Mouse (Mus musculus): ENCODE results near the gene Gbp10.
"Not testable (repeated sequence)": the region's sequence is repeated elsewhere in the genome, so short reads cannot be mapped to it uniquely, and the experiment has no call there.

- not testable (repeated sequence) for TF ChIP-seq CTCF (IDR thresholded peaks at IDR 0.05; ENCODE audit: low read depth, low read length); GATA2 (IDR thresholded peaks at IDR 0.05; ENCODE audit: borderline replicate concordance, low read depth, low read length)
These were observed 41.3 kb downstream of the Gbp10 start for GRCm38 (mm10) chr5:105197915-105198560.

All from G1E (cell line).